Mouse (Mus musculus): ENCODE measurements around the gene Cpa5.

The Cpa5 gene

GRCm38 (mm10) chr6:30605111-30605510, 5.7 kb upstream of the Cpa5 start:
- no peak for DNase-seq

- DNase-seq: no peak
These were observed 5.1 kb upstream of the Cpa5 start for GRCm38 (mm10) chr6:30605672-30606071.

DNA sequence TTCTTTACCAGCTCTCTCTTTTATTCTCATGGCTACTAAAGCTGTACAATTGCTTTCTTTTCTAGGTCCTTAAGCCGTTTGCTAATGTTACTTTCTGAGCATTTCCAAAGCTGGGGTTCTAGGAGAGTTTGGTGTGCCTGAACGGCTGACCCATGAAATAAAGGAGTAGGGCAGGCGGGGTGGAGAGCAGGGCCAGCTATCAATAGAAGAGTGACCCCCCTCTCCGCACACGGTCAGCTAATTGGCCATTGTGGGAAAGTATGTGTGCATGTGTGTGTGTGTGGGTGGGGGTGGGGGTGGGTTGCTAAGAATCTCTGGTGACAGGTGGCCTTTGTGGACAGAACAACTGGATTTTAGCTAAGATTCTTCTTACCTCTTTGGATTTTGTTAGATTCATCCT, 402 bp downstream of the Cpa5 start:
- DNase-seq: no peak

DNA sequence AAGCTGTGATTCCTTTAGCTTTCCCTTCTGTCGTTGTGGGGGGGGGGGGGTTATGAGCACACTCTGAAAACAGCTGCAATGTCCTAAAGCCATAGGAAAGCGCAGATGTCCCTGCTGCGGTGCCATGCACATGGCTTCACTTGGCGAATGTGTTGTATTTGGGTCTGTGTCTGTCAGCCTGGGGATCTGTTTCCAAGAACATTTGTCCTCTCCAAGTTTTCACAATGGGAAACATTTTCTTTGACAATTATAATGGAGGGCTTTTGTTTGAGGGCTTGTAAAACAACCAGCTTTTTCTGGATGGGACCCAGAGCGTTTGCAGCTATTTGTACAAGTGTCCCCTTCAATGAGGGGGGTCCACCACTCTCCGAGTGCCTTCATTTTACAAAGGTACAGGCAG, 3.4 kb downstream of the Cpa5 start:
- no peak for DNase-seq

GRCm38 (mm10) chr6:30615741-30616140, 4.9 kb downstream of the Cpa5 start:
- no peak for DNase-seq

GRCm38 (mm10) chr6:30616491-30616941, 5.7 kb downstream of the Cpa5 start:
- DNase-seq: no peak

DNA sequence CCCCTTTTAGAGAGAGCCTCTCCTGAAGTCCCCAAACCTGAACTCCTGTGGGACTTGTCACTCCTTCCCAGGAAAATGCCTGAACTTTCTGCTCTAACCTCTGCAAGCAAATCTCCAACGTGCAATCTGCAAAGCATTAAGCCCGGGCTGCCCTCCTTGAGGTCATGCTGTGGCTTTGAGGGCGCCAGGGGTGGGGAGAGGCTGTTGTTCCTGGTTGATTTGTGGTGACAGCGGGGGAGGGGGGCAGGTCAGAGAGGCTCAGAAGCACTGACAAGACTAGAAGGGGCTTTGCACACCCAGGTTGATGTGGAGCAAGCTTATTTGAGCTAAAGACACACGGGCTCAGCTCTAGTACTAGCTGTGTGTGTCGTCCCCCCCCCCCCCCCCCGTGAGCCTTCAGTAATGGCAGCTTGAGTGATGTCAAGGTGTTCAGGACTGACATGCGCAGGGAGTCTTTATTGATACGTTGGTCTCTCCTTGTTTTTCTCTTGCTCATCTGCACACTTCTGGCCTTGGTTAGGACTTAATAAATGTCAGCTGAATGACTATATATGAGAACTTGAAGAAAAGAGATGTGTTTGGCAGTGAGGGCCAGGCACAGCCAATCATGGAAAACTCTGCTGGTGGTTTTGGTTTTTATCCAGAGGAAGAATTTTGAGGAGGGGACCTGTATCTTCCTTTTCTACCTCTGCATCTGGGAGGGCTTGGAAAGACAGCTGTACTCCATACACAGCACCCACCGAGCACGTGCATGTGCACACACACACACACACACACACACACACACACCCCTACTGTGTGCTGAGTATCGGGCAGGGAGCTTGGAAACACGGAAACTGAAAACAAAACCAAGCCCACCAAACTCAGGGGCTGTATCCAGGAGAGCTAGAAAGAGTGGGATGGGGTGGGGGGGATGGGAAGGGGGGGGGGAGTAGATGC, 6.5 kb downstream of the Cpa5 start:
- DNase-seq: no peak

GRCm38 (mm10) chr6:30617959-30618590, 7.3 kb downstream of the Cpa5 start:
- no peak for DNase-seq

- no peak for DNase-seq
These were observed 7.9 kb downstream of the Cpa5 start for GRCm38 (mm10) chr6:30618735-30619134.

- no peak for DNase-seq
These were observed 8.8 kb downstream of the Cpa5 start for GRCm38 (mm10) chr6:30619606-30620005.

- no peak for DNase-seq
These were observed 9.8 kb downstream of the Cpa5 start for GRCm38 (mm10) chr6:30620591-30620990.

DNA sequence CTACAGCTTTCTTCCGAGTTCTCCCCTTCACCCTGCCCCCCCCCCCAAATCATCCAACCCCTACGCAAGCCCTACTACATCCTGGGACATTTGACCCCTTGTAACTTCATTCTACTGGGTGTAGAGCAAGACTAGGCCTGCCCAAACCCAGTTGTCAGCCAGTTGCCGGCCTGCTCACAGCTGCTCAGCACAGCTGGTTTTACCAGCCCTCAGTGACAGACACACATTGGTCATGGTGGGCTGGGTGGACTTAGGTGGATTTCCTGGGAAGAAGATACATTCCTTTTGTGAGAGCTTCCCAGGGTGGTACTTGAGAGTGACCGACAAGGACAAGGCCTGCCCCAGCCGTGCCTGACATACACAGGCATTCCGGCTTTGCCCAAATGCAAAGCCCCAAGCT, 10.2 kb downstream of the Cpa5 start:
- DNase-seq: no peak

- no peak for DNase-seq
These were observed 11.2 kb downstream of the Cpa5 start for GRCm38 (mm10) chr6:30621986-30622389.

DNA sequence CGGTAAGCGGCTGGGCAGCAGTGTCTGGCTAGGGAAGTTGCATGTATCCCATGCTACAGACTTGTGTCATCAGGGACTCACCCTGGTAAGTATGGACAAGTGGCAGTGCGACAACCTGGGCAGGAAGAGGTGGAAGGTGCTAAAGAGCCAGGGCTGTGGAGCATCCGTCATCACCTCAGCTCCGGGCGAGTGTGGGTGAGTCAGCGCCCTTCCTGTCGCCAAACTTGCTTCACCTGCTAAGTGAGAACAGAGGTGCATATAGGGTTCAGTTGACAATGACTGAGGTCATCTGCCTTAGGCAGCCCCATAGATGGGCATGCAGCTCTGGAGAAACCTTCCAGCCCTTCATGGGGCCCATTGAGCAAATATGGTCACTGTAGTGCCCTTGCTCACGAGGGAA, 14.0 kb downstream of the Cpa5 start:
- DNase-seq: no peak

DNA sequence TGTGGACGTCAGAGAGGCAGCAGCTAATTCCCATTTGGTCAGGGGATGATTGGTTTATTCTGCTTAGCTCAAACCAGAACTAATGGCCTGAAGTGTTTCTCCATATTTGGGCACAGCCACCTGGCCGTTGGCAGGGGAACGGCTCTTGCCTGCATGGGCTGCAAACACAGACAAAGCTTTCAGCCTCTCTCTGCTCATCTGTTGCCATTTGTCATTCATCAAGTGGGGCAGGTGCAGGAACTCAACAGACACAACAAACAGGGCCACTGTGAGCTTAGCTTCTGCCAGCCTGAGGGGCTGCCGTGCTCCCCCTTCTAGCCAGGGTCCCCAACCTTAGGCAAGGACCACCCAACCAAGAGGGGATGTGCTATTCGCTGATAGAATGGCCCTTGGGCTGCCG, 17.3 kb downstream of the Cpa5 start:
- DNase-seq: no peak

- no peak for DNase-seq
These were observed 19.2 kb downstream of the Cpa5 start for GRCm38 (mm10) chr6:30629989-30630388.

DNA sequence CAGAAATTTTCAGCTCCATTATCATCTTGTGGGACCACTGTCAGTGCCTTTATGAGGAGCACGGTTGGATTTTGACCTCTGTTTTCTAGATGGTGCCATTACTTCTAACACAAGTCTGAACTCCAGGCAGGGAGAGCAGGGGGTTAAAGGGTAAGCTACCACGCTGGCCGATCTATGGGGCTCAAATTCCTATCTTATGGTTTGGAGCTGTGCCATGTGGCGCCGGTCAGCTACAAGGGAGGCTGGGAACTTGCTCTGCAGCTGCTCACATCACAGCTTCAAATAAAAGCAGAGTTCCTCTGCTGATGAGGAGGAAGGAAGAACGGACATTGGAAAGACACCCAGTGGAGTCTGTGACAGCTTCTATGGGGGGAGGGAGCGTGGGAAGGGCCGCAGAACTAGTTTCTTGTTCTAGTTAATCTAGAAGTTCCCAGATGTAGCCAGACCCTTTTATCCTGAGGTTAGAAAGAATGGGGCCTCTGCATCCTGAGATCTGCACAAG, 24.6 kb downstream of the Cpa5 start:
- DNase-seq: no peak

DNA sequence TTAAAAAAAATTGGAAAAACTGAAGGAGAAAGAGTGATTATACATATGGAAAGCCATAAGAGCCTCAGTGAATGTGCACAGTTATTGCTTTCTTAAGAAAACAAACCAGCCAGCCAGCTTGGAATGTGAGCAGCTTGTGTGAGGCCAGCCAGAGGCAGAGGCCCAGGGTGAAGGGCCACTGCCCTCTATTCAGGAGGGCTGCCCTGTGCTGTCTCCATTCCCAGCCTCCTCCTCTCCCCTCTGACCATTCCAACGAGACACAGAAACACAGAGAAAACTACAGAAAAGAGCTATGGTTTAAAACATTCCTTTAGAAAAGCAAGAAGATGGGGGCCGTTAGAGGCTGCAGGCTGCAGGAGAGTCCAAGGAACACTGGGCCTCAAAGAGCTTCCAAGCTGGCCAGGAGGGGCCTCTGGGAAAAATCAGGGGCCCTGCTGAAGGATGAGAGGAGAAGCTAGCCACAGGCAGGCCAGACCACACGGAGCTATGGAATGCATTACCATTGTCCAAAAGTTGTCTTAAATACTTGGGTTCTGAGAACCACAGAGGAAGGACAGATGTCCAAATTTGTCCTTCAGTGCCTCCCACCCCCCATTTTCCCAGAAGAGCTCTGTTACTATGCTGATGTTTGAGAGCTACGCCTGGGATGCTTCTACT, 25.5 kb downstream of the Cpa5 start:
- DNase-seq: no peak

- no peak for DNase-seq
These were observed 28.0 kb downstream of the Cpa5 start, which contains the start of gene Cpa1 for GRCm38 (mm10) chr6:30638674-30639268. Gene Cpa1 (plus strand): TSS chr6:30639218.

- DNase-seq: no peak
These were observed 33.1 kb downstream of the Cpa5 start for GRCm38 (mm10) chr6:30643694-30644460.

DNA sequence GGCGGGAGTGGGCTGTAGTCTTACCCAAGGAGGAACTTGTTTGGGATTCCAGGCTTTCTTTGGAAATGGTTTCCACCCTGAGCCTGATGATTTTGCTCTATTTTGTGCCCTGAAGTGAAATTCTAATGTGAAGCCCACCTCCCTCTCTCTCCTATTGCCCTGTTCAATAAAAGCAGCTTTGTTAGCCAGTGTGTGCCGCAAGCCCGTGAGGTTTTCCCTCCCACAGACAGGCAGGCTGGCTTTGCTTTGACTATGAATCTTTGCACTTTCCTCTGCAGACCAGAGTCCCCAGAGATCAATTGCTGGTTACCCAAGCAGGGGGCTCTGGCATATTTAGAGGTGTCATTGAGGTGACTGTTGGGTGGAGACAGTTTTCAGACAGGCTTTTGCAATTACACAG, 33.7 kb downstream of the Cpa5 start:
- DNase-seq: no peak

DNA sequence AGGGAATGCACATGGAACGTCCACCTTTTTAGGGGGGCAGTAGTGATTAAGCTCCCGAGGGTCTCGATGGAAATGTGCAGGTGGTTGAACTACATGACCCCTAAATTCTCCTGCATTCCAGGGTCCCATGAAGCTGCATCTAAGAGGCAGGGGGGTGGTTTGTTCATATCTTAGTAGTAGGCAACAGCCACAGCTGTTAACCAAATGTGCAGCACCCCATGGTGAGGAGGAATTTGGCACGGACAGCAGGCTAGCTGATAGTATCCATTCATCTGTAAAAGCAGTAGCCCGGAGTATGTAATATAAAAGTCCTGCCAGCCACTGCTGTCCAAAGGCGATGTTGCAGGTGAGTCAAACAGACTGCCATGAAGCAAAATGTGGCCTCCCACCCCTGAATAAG, 34.6 kb downstream of the Cpa5 start:
- DNase-seq: no peak
